Mouse (Mus musculus) small intestine, adult 2 months (tissue): ENCODE data around the gene 2410015M20Rik. TPM values are rescaled to one million over a fixed set of nuclear protein-coding genes. Genes with fewer than 3 reads are reported as not detected.

ENCODE experiments used
- H3K27ac ChIP-seq: fragments of 200-500 bp; 2 replicates; pipeline ENCODE4 v1.5.1; 2012; ENCODE audit warnings: low read depth, low read length, control low read depth, inconsistent platforms; ENCODE audit not compliant: insufficient read depth
- H3K27me3 ChIP-seq: fragments of 200-500 bp; 2 replicates; pipeline ENCODE4 v1.6.1; 2012; ENCODE audit warnings: mild to moderate bottlenecking, moderate library complexity, low read length, inconsistent platforms; ENCODE audit not compliant: control insufficient read depth, insufficient read depth
- H3K36me3 ChIP-seq: fragments of 200-500 bp; 2 replicates; pipeline ENCODE4 v1.6.1; 2012; ENCODE audit warnings: mild to moderate bottlenecking, low read length, control low read depth, inconsistent platforms; ENCODE audit not compliant: control insufficient read depth, insufficient read depth
- H3K4me1 ChIP-seq: fragments of 200-500 bp; 2 replicates; pipeline ENCODE4 v1.6.1; 2012; ENCODE audit warnings: low read length, inconsistent platforms, mixed read lengths; ENCODE audit not compliant: control insufficient read depth, insufficient read depth, insufficient read length
- H3K4me3 ChIP-seq: fragments of 200-500 bp; 2 replicates; pipeline ENCODE4 v1.5.1; 2012; ENCODE audit warnings: low read depth, mild to moderate bottlenecking, control low read depth, inconsistent platforms, low read length, moderate library complexity
- CTCF ChIP-seq: fragments of 200-500 bp; IDR thresholded peaks from 2 replicates; pipeline ENCODE4 v1.5.1; 2012; ENCODE audit warnings: low read depth, mild to moderate bottlenecking, control low read depth, inconsistent platforms, low read length, moderate library complexity, mixed read lengths; ENCODE audit not compliant: insufficient replicate concordance, insufficient read length; ENCODE audit errors: extremely low read depth
- POLR2A ChIP-seq: fragments of 200-500 bp; IDR thresholded peaks from 2 replicates; pipeline ENCODE4 v1.6.1; 2012; ENCODE audit warnings: low read depth, mild to moderate bottlenecking, control low read depth, inconsistent platforms, low read length, moderate library complexity
- WGBS: fragments of 180-500 bp; shearing (Covaris S2); methylation state at CpG from one replicate; pipeline ENCODE4 v1.1.7; 2018; 5-methylcytosine and 5-hydroxymethylcytosine counted together
- polyA plus RNA-seq: library from polyadenylated mRNA; depleted of rRNA; stranded (reverse); fragments of >200 nt; gene quantifications from 2 replicates; pipeline ENCODE4 v1.2.3, GENCODE M21; 2012; rRNA removed

Gene 2410015M20Rik
- polyA plus RNA-seq, 1 experiment, result 142 TPM

DNA sequence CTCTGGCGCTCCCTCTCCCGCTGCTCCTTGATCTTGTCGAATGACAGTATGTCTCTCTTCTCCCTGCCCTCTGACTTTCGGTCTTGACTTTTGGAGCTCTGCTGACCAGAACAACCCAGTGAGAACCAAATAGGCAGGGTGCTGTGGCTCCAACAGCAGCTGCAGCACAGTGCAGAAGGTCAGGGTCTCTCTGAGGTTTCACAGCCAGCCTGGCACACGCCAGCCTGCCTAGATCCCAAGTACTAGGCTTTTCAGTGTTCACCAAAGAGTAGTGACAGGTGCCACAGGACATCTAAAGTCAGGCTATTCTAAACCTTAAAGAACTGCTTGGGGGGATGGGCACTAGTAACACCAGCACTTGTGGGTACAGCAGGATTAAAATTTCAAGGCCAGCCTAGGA, 42.7 kb downstream of the 2410015M20Rik start:
- 95% methylated on average over 5 of the region's 5 CpGs for WGBS

DNA sequence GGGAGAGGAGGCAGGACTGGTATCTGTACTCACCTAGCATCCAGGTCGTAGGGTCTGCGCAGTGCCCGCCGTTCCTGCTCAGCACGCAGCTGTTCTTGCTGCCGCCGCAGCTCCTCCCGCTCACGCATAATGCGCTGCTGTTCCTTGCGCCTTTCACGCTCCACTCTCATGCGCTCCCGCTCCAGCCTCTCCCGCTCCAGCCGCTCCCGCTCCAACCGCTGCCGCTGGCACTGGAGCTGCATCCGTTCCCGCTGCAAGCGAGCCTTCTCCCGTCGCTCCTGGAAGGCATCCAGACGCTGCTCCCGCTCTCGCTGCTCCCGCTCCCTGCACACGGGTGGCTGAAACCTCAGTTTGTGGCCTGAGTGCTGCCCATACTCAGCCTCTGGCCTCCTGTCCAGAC, 43.3 kb downstream of the 2410015M20Rik start:
- 92% methylated on average over 29 of the region's 29 CpGs for WGBS
- TF ChIP-seq CTCF (no peak), POLR2A (no peak)
- Histone ChIP-seq H3K4me1 (no peaks in the 10 kb centered on the region), H3K36me3 (peaks cover 97% of the 10 kb centered on the region), H3K27ac (no peak overlapping the region), H3K4me3 (no peak overlapping the region), H3K27me3 (no peaks in the 10 kb centered on the region)

More for the DNA sequence above, 42.7 kb downstream of the 2410015M20Rik start:
- no peak overlapping the region for H3K4me3 ChIP-seq
- no peaks in the 10 kb centered on the region for H3K27me3 ChIP-seq
- TF ChIP-seq CTCF, result no peak
- no peak for TF ChIP-seq POLR2A
- peaks cover 95% of the 10 kb centered on the region for H3K36me3 ChIP-seq
- no peak overlapping the region for H3K27ac ChIP-seq
- no peaks in the 10 kb centered on the region for H3K4me1 ChIP-seq

DNA sequence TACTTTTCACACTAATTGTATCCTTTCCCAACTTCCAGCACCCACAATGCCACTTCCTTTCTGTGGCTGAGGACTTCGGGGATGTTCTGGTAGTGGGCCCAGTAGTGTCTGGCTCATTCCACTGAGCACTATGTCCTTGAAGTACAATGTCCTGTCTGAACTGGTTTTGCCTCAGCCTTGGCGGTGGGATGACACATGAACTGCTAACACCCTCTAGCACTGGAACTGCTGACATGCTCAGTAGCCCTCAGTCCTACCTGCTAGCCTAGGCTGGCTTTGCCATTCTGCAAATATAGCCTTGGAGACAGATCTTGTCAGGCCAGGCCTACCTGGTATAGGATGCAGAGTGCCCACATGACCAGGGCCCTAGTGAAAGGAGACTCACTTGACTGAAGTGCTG, 47.7 kb downstream of the 2410015M20Rik start:
- no peak overlapping the region for H3K4me3 ChIP-seq
- H3K27ac ChIP-seq, result no peak overlapping the region
- no peaks in the 10 kb centered on the region for H3K27me3 ChIP-seq
- WGBS, result 83% methylated on average over 2 of the region's 2 CpGs
- TF ChIP-seq CTCF, result no peak
- TF ChIP-seq POLR2A, result no peak
- no peaks in the 10 kb centered on the region for H3K4me1 ChIP-seq
- H3K36me3 ChIP-seq, result peaks cover 61% of the 10 kb centered on the region

DNA sequence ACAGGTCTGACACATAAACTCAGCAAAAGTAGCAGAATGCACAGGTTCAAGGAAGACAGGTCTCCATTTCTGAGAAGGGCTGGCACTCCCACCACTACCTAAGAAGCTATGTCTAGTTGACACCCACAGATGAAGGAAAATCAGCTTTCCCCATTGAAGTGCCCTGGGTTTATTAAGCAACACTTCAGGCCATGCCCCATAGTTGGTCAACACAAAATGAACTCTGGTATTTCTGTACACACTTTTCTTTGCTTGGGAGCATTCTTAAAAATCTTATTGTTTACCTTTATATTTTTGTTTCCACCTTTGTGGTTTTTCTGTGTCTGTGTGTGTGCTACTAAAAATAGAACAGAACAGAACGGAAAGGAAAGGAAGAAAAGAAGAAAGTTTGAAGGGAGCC, 49.4 kb downstream of the 2410015M20Rik start:
- H3K36me3 ChIP-seq, result peaks cover 43% of the 10 kb centered on the region
- TF ChIP-seq POLR2A (no peak), CTCF (no peak)
- no peaks in the 10 kb centered on the region for H3K4me1 ChIP-seq
- H3K4me3 ChIP-seq, result no peak overlapping the region
- no peaks in the 10 kb centered on the region for H3K27me3 ChIP-seq
- 63% methylated on average over 1 of the region's 1 CpGs for WGBS
- no peak overlapping the region for H3K27ac ChIP-seq

DNA sequence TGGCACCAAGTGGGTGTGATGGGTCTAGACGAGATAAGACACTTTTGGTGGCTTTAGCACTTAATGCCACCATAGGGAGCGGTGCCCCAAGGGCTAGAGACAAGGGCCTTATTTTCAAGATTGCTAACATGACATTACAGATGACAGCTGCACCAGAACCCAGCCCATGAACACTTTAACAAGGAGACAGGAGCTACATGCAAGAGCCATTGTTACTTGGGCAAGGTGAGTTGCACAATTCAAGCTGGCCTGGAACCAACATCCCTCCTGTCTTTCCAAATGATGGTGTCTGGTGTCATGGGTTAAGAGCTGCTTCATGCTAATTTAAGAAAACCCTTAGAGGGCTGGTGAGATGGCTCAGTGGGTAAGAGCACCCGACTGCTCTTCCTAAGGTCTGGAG, 50.2 kb downstream of the 2410015M20Rik start:
- TF ChIP-seq POLR2A, result no peak
- TF ChIP-seq CTCF, result no peak
- peaks cover 3% of the 10 kb centered on the region; the same call in 1 of the 2 replicates for H3K4me1 ChIP-seq
- 60% methylated on average over 3 of the region's 3 CpGs for WGBS
- peaks cover 36% of the 10 kb centered on the region for H3K36me3 ChIP-seq
- H3K27me3 ChIP-seq, result no peaks in the 10 kb centered on the region
- H3K4me3 ChIP-seq, result no peak overlapping the region
- H3K27ac ChIP-seq, result no peak overlapping the region

DNA sequence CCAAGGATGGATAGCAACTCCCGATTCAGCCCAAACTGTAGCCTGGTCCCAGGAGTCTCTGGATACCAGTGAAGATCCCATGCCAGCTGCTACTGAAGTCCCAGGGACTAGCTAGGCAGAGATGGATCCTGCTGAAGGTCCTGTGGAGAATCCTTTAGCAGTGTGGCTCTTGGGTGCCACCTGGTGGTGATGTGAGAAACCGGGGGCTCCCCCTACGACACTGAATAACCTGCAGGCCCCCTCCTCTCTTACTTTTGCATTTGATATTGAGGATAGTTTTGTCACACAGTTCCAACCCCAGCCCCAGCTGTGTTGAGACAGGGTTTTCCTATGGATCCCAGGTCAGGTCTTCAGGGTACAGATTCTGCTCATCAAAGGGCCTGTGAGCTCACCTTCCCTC, 51.1 kb downstream of the 2410015M20Rik start:
- Histone ChIP-seq H3K4me3 (no peak overlapping the region), H3K27ac (no peak overlapping the region), H3K36me3 (peaks cover 26% of the 10 kb centered on the region), H3K27me3 (no peaks in the 10 kb centered on the region), H3K4me1 (peaks cover 11% of the 10 kb centered on the region)
- TF ChIP-seq CTCF, result peak; percentile 91; the same call in 1 of the 2 replicates
- no peak for TF ChIP-seq POLR2A
- WGBS, result 20% methylated on average over 3 of the region's 3 CpGs

Other genes starting within 250 kb of the 2410015M20Rik start
- 42.5 and 54.1 TPM in 2 replicates for gene Ptprs, start 133.3 kb downstream of the 2410015M20Rik start, polyA plus RNA-seq
- not detected in 2 replicates for gene Znrf4, start 97.3 kb downstream of the 2410015M20Rik start, polyA plus RNA-seq
- gene Gm20219, start 55.4 kb downstream of the 2410015M20Rik start, polyA plus RNA-seq, result 2.7 TPM in 2 replicates
- gene Safb2, start 25.2 kb downstream of the 2410015M20Rik start, polyA plus RNA-seq, result 69.2 and 110 TPM in 2 replicates
- gene Safb, start 24.9 kb downstream of the 2410015M20Rik start, polyA plus RNA-seq, result 47.8 and 95.7 TPM in 2 replicates
- gene Rpl36, start 3.6 kb upstream of the 2410015M20Rik start, polyA plus RNA-seq, result 1,882 and 2,245 TPM in 2 replicates
- gene Lonp1, start 17.1 kb upstream of the 2410015M20Rik start, polyA plus RNA-seq, result 31.1 and 55.7 TPM in 2 replicates
- gene Catsperd, start 18.4 kb upstream of the 2410015M20Rik start, polyA plus RNA-seq, result 0.09 and 0.25 TPM in 2 replicates
- gene Ranbp3, start 63.5 kb upstream of the 2410015M20Rik start, polyA plus RNA-seq, result 37.2 and 65.1 TPM in 2 replicates
- 662 and 1,009 TPM in 2 replicates for gene Ndufa11, start 108.0 kb upstream of the 2410015M20Rik start, polyA plus RNA-seq
- 13.2 and 18.0 TPM in 2 replicates for gene Vmac, start 108.3 kb upstream of the 2410015M20Rik start, polyA plus RNA-seq
- gene Nrtn, start 147.8 kb upstream of the 2410015M20Rik start, polyA plus RNA-seq, result 34.9 and 36.8 TPM in 2 replicates
- 32.1 and 55.6 TPM in 2 replicates for gene Dus3l, start 155.0 kb upstream of the 2410015M20Rik start, polyA plus RNA-seq
- 2.0 and 3.7 TPM in 2 replicates for gene Prr22, start 160.5 kb upstream of the 2410015M20Rik start, polyA plus RNA-seq
- gene Rfx2, start 221.2 kb upstream of the 2410015M20Rik start, polyA plus RNA-seq, result 7.7 and 15.4 TPM in 2 replicates